Mouse (Mus musculus) small intestine, adult 2 months (tissue): ENCODE data around the gene Psmc3ip.

Source experiments
- CTCF ChIP-seq: fragments of 200-500 bp; IDR thresholded peaks from 2 replicates; pipeline ENCODE4 v1.5.1; 2012; ENCODE audit warnings: low read depth, mild to moderate bottlenecking, control low read depth, inconsistent platforms, low read length, moderate library complexity, mixed read lengths; ENCODE audit not compliant: insufficient replicate concordance, insufficient read length; ENCODE audit errors: extremely low read depth
- POLR2A ChIP-seq: fragments of 200-500 bp; IDR thresholded peaks from 2 replicates; pipeline ENCODE4 v1.6.1; 2012; ENCODE audit warnings: low read depth, mild to moderate bottlenecking, control low read depth, inconsistent platforms, low read length, moderate library complexity

- TF ChIP-seq CTCF, result no peak
- TF ChIP-seq POLR2A, result no peak
These were observed 34.2 kb downstream of the Psmc3ip start for GRCm38 (mm10) chr11:101061049-101061448.
